Mouse (Mus musculus) heart, embryonic 14.5 days (tissue): ENCODE data around the gene Olfr1337. TPM values are rescaled to one million over a fixed set of nuclear protein-coding genes. Genes with fewer than 3 reads are reported as not detected.

Source experiments
- ATAC-seq: fragments of 200-750 bp; cut with Nextera tagmentation; 2 replicates; pipeline ENCODE4 v1.8.0; 2017; ENCODE audit warnings: low read depth, moderate TSS enrichment; ENCODE audit not compliant: insufficient number of reproducible peaks, insufficient read depth, low FRiP score
- H3K27ac ChIP-seq, 2 experiments: fragments of 200-500 bp in 1 of 2; fragments of 300-500 bp in 1 of 2; sonication (generic) in 1 of 2; replicated peaks in 1 of 2; 2 replicates each; pipeline ENCODE4 v1.5.1; 2012 to 2014; ENCODE audit warnings: low read depth in 2 of 2, low read length in 2 of 2, control low read depth in 1 of 2, mild to moderate bottlenecking in 1 of 2, mixed read lengths in 1 of 2; ENCODE audit not compliant: control insufficient read depth in 1 of 2, insufficient read depth in 1 of 2
- H3K27me3 ChIP-seq: fragments of 300-500 bp; sonication (generic); 2 replicates; pipeline ENCODE4 v1.6.1; 2014; ENCODE audit warnings: mild to moderate bottlenecking, low read length, control low read depth; ENCODE audit not compliant: control insufficient read depth, insufficient read depth
- H3K36me3 ChIP-seq: fragments of 300-500 bp; sonication (generic); 2 replicates; pipeline ENCODE4 v1.6.1; 2014; ENCODE audit warnings: mild to moderate bottlenecking, control low read depth, low read length, mixed read lengths; ENCODE audit not compliant: control insufficient read depth, insufficient read depth
- H3K4me1 ChIP-seq, 2 experiments: fragments of 200-500 bp in 1 of 2; fragments of 300-500 bp in 1 of 2; sonication (generic) in 1 of 2; 2 replicates each; pipeline ENCODE4 v1.6.1; 2012 to 2014; ENCODE audit warnings: low read length in 2 of 2, control low read depth in 1 of 2, mixed read lengths in 1 of 2; ENCODE audit not compliant: control insufficient read depth in 2 of 2, insufficient read depth in 2 of 2
- H3K4me2 ChIP-seq: fragments of 300-500 bp; sonication (generic); 2 replicates; pipeline ENCODE4 v1.6.1; 2014; ENCODE audit warnings: mild to moderate bottlenecking, low read length
- H3K4me3 ChIP-seq, 2 experiments: fragments of 200-500 bp in 1 of 2; fragments of 300-500 bp in 1 of 2; sonication (generic) in 1 of 2; 2 replicates each; pipeline ENCODE4 v1.5.1; 2012 to 2014; ENCODE audit warnings: low read length in 2 of 2, mild to moderate bottlenecking in 2 of 2, control low read depth in 1 of 2, low read depth in 1 of 2, moderate library complexity in 1 of 2; ENCODE audit not compliant: control insufficient read depth in 1 of 2, insufficient read depth in 1 of 2
- H3K9ac ChIP-seq: fragments of 300-500 bp; sonication (generic); 2 replicates; pipeline ENCODE4 v1.6.1; 2014; ENCODE audit warnings: mild to moderate bottlenecking, low read length
- H3K9me3 ChIP-seq: fragments of 300-500 bp; sonication (generic); 2 replicates; pipeline ENCODE4 v1.6.1; 2016; ENCODE audit warnings: low read length, control low read depth; ENCODE audit not compliant: control insufficient read depth
- WGBS: fragments of 180-500 bp; shearing (Covaris S2); extraction: QIAGEN DNeasy Blood & Tissue Kit; methylation state at CpG from one replicate; pipeline ENCODE4 v1.1.7; 2014; 5-methylcytosine and 5-hydroxymethylcytosine counted together
- polyA plus RNA-seq: library from polyadenylated mRNA; unstranded; fragments of >200 nt; fragmentation: Nextera tagmentation; extraction: Ambion mirVana; gene quantifications from 2 replicates; pipeline ENCODE4 v1.2.1, GENCODE M21; 2014

Olfr1337 gene
- polyA plus RNA-seq, 1 experiment from 2014 or later: not detected

- Histone ChIP-seq H3K4me1 (no peaks in the 10 kb centered on the region), H3K4me3 (no peak within 1 kb of the TSS), H3K36me3 (no peaks in the 10 kb centered on the region), H3K27ac (no peak within 1 kb of the TSS), H3K4me2 (no peak within 1 kb of the TSS), H3K9me3 (0 out of 2 replicates have a peak, but pooled peaks cover 3% of the 10 kb centered on the region), H3K9ac (no peak within 1 kb of the TSS), H3K27me3 (no peaks in the 10 kb centered on the region)
- no peak for ATAC-seq
- WGBS: 91% methylated on average over 1 of the region's 1 CpGs
Measured at GRCm38 (mm10) chr4:118731875-118732274, 50.5 kb downstream of the Olfr1337 start, which contains the start of gene Olfr1339. Gene Olfr1339, plus strand, starts transcription at chr4:118732175.

Other genes with a start within 250 kb of the Olfr1337 start
- 0.24 and 0.43 TPM in 2 replicates for gene Tmem125, start 238.5 kb downstream of the Olfr1337 start, polyA plus RNA-seq
- 0.16 and 0.22 TPM in 2 replicates for gene Cfap57, start 161.8 kb downstream of the Olfr1337 start, polyA plus RNA-seq
- gene Ebna1bp2, start 161.8 kb downstream of the Olfr1337 start, polyA plus RNA-seq: 80.5 and 86.0 TPM in 2 replicates
- gene Olfr62, start 123.6 kb downstream of the Olfr1337 start, polyA plus RNA-seq: not detected in 2 replicates
- gene Olfr1342, start 89.8 kb downstream of the Olfr1337 start, polyA plus RNA-seq: not detected in 2 replicates
- gene Olfr1341, start 79.1 kb downstream of the Olfr1337 start, polyA plus RNA-seq: not detected in 2 replicates
- gene Olfr1340, start 62.4 kb downstream of the Olfr1337 start, polyA plus RNA-seq: not detected in 2 replicates
- gene Olfr1339, start 50.4 kb downstream of the Olfr1337 start, polyA plus RNA-seq: not detected in 2 replicates
- gene Olfr1338, start 23.8 kb downstream of the Olfr1337 start, polyA plus RNA-seq: not detected in 2 replicates
- not detected in 2 replicates for gene Olfr1335, start 27.4 kb upstream of the Olfr1337 start, polyA plus RNA-seq
- gene Olfr1333, start 53.7 kb upstream of the Olfr1337 start, polyA plus RNA-seq: not detected in 2 replicates
- gene Olfr1331, start 82.1 kb upstream of the Olfr1337 start, polyA plus RNA-seq: not detected in 2 replicates
- 0.04 and 0.19 TPM in 2 replicates for gene Olfr1330, start 106.0 kb upstream of the Olfr1337 start, polyA plus RNA-seq
- not detected in 2 replicates for gene Olfr1329, start 134.9 kb upstream of the Olfr1337 start, polyA plus RNA-seq
- 0.07 TPM in 1 of 2 replicates, not detected in the other for gene Olfr1328, start 156.0 kb upstream of the Olfr1337 start, polyA plus RNA-seq
- not detected in 2 replicates for gene Lao1, start 179.0 kb upstream of the Olfr1337 start, polyA plus RNA-seq